Mouse (Mus musculus): Measurements from ENCODE around the gene Gm10197.
A peak's percentile ranks its signal among the peaks of the same experiment; 100 is the strongest.

Gene Gm10197

DNA sequence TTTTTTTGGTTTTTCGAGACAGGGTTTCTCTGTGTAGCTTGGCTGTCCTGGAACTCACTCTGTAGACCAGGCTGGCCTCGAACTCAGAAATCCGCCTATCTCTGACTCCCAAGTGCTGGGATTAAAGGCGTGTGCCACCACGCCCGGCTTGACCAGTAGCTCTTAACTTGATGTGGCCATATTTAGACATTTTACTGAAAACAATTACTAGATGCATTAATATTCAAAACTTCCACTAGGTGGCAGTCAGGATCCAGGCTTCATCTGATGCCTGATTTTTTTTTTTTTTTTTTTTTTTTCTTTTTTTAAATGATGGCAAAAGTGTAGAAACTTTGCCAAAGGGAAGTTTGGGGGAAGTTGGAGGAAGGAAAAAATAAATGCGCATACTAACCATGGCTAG is 23.0 kb upstream of the Gm10197 start:
- peak; percentile 85 for DNase-seq (ENCODE audit: low spot score)

DNA sequence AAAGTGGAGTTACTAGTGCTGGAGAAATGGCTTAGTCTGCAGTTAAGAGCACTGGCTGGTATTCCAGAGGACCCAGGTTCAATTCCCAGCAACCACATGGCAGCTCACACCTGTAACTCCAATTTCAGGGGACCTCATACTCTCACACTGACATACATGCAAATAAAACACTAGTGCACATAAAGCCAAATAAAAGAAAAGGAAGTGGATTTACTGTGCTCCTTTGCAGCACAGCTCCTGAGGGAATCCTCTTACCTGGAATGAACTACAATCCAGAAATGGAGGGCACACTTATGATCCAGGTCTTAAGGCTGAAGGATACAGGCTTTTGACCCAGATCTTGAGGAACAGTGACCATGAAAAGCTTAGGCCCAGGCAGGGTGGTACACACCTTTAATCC is 22.1 kb upstream of the Gm10197 start:
- DNase-seq (ENCODE audit: low spot score), result no peak

- DNase-seq (ENCODE audit: low spot score), result no peak
These were observed 21.3 kb upstream of the Gm10197 start for GRCm38 (mm10) chr19:53392781-53393343.

GRCm38 (mm10) chr19:53391787-53392186 is 20.2 kb upstream of the Gm10197 start:
- DNase-seq (ENCODE audit: low spot score), result no peak

DNA sequence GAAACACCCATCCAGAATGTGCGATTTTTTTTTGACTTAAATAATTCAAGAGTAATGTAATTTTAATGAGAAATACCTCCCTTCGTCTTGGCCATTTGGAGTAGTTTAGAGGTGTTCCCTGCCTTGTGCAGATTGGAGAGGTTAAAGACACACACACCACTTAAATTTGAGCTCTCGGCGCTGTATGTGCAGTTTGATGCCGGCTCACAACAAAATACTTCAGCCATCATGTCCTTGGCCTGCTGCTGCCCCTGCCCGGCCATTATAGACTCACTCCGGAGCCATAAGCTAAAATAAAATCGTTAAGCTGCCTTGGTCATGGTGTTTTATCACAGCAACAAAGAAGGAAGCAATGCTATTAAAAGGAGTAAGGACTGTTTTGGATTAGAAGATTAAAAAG is 19.8 kb upstream of the Gm10197 start:
- no peak for DNase-seq (ENCODE audit: low spot score)

- DNase-seq (ENCODE audit: low spot score), result peak; percentile 100
These were observed 19.0 kb upstream of the Gm10197 start, which contains the start of gene Smndc1 for GRCm38 (mm10) chr19:53390495-53391007. Gene Smndc1 (minus strand): TSS chr19:53390578.

- DNase-seq (ENCODE audit: low spot score), result peak; percentile 44
These were observed 18.4 kb upstream of the Gm10197 start for GRCm38 (mm10) chr19:53389851-53390431.

GRCm38 (mm10) chr19:53389417-53389816 is 17.9 kb upstream of the Gm10197 start:
- DNase-seq (ENCODE audit: low spot score), result no peak

GRCm38 (mm10) chr19:53383336-53383735 is 11.8 kb upstream of the Gm10197 start:
- DNase-seq (ENCODE audit: low spot score), result no peak

- DNase-seq (ENCODE audit: low spot score), result no peak
These were observed 6.9 kb upstream of the Gm10197 start for GRCm38 (mm10) chr19:53378421-53378820.

DNA sequence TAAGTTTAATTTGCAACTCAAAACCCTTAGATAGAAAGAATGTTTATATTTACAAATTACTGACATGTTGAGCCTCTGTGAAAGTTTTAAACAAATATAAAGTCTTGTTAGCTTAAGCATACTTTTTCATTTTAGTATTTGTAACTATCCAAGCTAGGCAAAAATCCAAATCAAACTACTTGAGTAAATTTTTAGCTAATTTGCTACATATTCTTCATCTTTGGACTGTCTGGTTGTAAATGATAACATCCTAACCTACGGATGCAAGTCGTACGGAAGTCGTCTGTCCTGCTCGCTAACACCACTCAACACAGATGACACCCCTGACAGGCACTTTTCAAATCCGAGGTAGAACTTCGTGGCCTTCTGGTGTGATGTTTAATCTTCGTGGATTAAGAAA is 6.1 kb upstream of the Gm10197 start:
- DNase-seq (ENCODE audit: low spot score), result no peak

- no peak for DNase-seq (ENCODE audit: low spot score)
These were observed 4.2 kb upstream of the Gm10197 start for GRCm38 (mm10) chr19:53375816-53376215.

DNA sequence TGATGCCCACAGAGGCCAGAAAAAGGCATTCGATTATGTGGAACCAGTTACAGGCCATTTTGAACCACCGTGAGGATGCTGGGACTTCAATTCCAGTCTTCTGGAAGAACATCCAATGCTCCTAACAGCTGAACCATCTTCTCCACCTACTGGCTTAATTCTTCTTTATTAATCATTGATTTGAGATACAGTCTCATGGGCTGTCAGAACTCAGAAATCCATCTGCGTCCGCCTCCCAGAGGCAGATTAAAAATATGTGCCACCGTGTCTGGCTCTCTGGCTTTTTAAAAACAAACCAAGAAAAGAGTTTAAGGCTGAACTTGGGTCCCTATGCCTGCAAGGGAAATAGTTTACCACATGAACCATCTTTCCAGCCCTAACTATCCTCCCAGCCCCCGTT is 3.7 kb upstream of the Gm10197 start:
- DNase-seq (ENCODE audit: low spot score), result no peak

GRCm38 (mm10) chr19:53373570-53373969 is 2.0 kb upstream of the Gm10197 start:
- no peak for DNase-seq (ENCODE audit: low spot score)

DNA sequence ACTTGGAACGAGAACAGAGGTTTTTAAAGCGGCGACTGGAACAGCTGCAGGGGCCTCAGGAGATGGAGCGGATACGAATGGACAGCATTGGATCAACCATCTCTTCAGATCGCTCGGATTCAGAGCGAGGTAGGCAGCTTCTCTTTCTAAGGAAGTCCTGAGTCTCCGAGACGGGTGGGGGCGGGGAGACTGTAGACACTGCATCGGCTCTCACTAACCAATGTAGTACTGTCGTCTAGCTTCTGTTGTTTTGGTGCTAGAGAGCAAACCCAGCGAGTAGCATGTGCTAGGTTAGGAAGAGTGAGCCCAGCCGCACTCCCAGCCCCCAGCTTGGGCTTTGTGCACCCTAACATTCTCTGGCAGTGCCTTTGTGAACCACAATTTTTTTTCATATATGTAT is 1.3 kb downstream of the Gm10197 start:
- no peak for DNase-seq (ENCODE audit: low spot score)

GRCm38 (mm10) chr19:53369469-53370043 is 2.0 kb downstream of the Gm10197 start:
- peak; percentile 90 for DNase-seq (ENCODE audit: low spot score)

DNA sequence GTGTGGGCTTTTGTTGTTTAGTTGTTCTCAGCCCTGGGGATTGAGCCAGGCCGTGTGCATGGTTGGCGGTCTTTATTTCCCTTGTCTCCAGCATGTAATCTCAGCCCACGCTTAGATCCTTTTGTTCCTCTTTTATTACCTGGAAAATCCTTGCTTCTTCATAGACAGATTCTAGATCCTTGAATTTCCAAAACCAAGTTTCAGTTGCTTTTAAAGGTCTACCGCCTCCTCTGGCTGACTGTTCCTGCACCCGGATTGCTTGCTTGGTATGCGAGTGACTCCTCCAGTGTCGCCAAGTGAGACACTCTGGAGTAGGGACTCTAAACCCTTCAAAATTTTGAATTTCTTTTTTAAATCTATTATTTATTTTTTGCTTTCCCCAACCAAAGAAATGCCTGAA is 4.7 kb downstream of the Gm10197 start:
- no peak for DNase-seq (ENCODE audit: low spot score)

- no peak for DNase-seq (ENCODE audit: low spot score)
These were observed 5.3 kb downstream of the Gm10197 start for GRCm38 (mm10) chr19:53366057-53366775.

GRCm38 (mm10) chr19:53364963-53365362 is 6.6 kb downstream of the Gm10197 start:
- peak; percentile 30 for DNase-seq (ENCODE audit: low spot score)

GRCm38 (mm10) chr19:53364551-53364950 is 7.0 kb downstream of the Gm10197 start:
- no peak for DNase-seq (ENCODE audit: low spot score)

DNA sequence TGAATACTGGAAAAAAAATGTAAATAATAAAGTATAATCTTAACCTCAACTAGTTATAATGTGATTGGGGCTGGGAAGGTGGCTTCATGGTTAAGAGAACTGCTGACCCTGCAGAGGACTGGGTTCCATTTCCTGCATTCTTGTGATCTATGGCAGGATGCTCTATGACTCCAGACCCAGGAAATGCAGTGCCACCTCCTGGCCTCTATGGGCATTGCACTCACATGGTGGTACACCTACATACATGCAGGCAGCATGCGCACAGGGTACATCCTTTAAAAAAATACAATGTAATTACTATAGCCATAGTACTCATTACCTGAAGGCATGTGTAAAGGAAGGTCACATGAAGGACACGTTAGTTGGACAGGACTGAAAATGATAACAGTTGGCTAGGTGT is 8.6 kb downstream of the Gm10197 start:
- peak; percentile 50 for DNase-seq (ENCODE audit: low spot score)

- no peak for DNase-seq (ENCODE audit: low spot score)
These were observed 11.2 kb downstream of the Gm10197 start for GRCm38 (mm10) chr19:53360265-53360958.
